Comparison of ENCODE assay signal across 9 mouse cellular contexts in genomic region chr4:82306045-82306444, GRCm38 (mm10).
DNase-seq lines count a peak whose midpoint lies in the region; ATAC-seq and TF ChIP-seq lines count a peak whose summit lies in the region.
"Had no signal": no experiment of that assay in that cellular context is flagged by ENCODE, and none has a peak within 500 bp of the region (broad histone marks: within the 10 kb centered on the region; RNA-seq: fewer than 3 reads in every experiment).

No protein-coding gene starts in this region.

- H3K9me3 ChIP-seq in intestine, embryonic 14.5 days (ENCODE audit: control insufficient read depth, low read length), result no peaks in the 10 kb centered on the region
- H3K9me3 ChIP-seq in intestine, postnatal 0 days (ENCODE audit: control insufficient read depth), result no peaks in the 10 kb centered on the region
- no peaks in the 10 kb centered on the region for H3K9me3 ChIP-seq in midbrain, embryonic 13.5 days
- no peaks in the 10 kb centered on the region for H3K9me3 ChIP-seq in midbrain, embryonic 15.5 days
- no peaks in the 10 kb centered on the region for H3K9me3 ChIP-seq in intestine, embryonic 15.5 days
- H3K9me3 ChIP-seq in stomach, postnatal 0 days (ENCODE audit: control insufficient read depth, low read length), result no peaks in the 10 kb centered on the region

- DNase-seq in intestine, embryonic 14.5 days (ENCODE audit: low spot score), result no peak
- DNase-seq in stomach, postnatal 0 days (ENCODE audit: low spot score), result no peak
- no peak for DNase-seq in retina, embryonic 14.5 days (ENCODE audit: low spot score)
- DNase-seq: cerebellum, postnatal 36 days; liver, postnatal 0 days had no signal

- peaks cover 46% of the 10 kb centered on the region for H3K4me1 ChIP-seq in intestine, embryonic 14.5 days (replicated peaks; ENCODE audit: control insufficient read depth, insufficient read depth, low read length)
- H3K4me1 ChIP-seq in intestine, postnatal 0 days (replicated peaks; ENCODE audit: control insufficient read depth, insufficient read depth, low read length), result no peaks in the 10 kb centered on the region
- peaks cover 49% of the 10 kb centered on the region for H3K4me1 ChIP-seq in midbrain, embryonic 13.5 days (replicated peaks)
- peaks cover 13% of the 10 kb centered on the region; the same call in 1 of the 2 replicates for H3K4me1 ChIP-seq in midbrain, embryonic 15.5 days
- peaks cover 12% of the 10 kb centered on the region for H3K4me1 ChIP-seq in intestine, embryonic 15.5 days (replicated peaks)
- H3K4me1 ChIP-seq in stomach, postnatal 0 days (replicated peaks; ENCODE audit: control insufficient read depth, insufficient read depth), result no peaks in the 10 kb centered on the region

- 19% methylated on average over 6 of the region's 6 CpGs for WGBS in intestine, embryonic 14.5 days
- 59% methylated on average over 6 of the region's 6 CpGs for WGBS in intestine, postnatal 0 days
- 76% methylated on average over 6 of the region's 6 CpGs for WGBS in midbrain, embryonic 13.5 days
- 73% methylated on average over 6 of the region's 6 CpGs for WGBS in midbrain, embryonic 15.5 days
- WGBS in intestine, embryonic 15.5 days, result 38% methylated on average over 6 of the region's 6 CpGs
- WGBS in stomach, postnatal 0 days, result 22% methylated on average over 6 of the region's 6 CpGs

- no peaks in the 10 kb centered on the region for H3K27me3 ChIP-seq in intestine, embryonic 14.5 days (replicated peaks; ENCODE audit: control insufficient read depth, insufficient read depth, low read length)
- H3K27me3 ChIP-seq in intestine, postnatal 0 days (replicated peaks; ENCODE audit: control insufficient read depth, insufficient read depth, low read length), result no peaks in the 10 kb centered on the region
- H3K27me3 ChIP-seq in midbrain, embryonic 13.5 days, result no peaks in the 10 kb centered on the region
- H3K27me3 ChIP-seq in midbrain, embryonic 15.5 days (replicated peaks), result no peaks in the 10 kb centered on the region
- no peaks in the 10 kb centered on the region for H3K27me3 ChIP-seq in intestine, embryonic 15.5 days (replicated peaks)
- H3K27me3 ChIP-seq in stomach, postnatal 0 days (ENCODE audit: control insufficient read depth, insufficient read depth, low read length), result no peaks in the 10 kb centered on the region

- TF ChIP-seq EP300 in stomach, postnatal 0 days (optimal IDR thresholded peaks at IDR 0.05), result no peak

- H3K27ac ChIP-seq in intestine, embryonic 14.5 days (ENCODE audit: low read depth), result peak overlapping the region; percentile 93
- no peak overlapping the region for H3K27ac ChIP-seq in intestine, postnatal 0 days (ENCODE audit: low read depth, low read length)
- 0 out of 2 replicates have a peak overlapping the region, but pooled peaks have one; percentile 10 for H3K27ac ChIP-seq in midbrain, embryonic 13.5 days
- H3K27ac ChIP-seq in midbrain, embryonic 15.5 days, result no peak overlapping the region
- H3K27ac ChIP-seq in intestine, embryonic 15.5 days, result peak overlapping the region; percentile 55
- H3K27ac ChIP-seq in stomach, postnatal 0 days (replicated peaks), result peak overlapping the region; percentile 35; the same call in 1 of the 2 replicates

- no peak overlapping the region for H3K4me2 ChIP-seq in intestine, embryonic 14.5 days (ENCODE audit: low read length)
- no peak overlapping the region for H3K4me2 ChIP-seq in intestine, postnatal 0 days (replicated peaks; ENCODE audit: low read depth)
- no peak overlapping the region for H3K4me2 ChIP-seq in midbrain, embryonic 13.5 days (replicated peaks)
- no peak overlapping the region for H3K4me2 ChIP-seq in midbrain, embryonic 15.5 days
- H3K4me2 ChIP-seq in intestine, embryonic 15.5 days (replicated peaks), result no peak overlapping the region
- H3K4me2 ChIP-seq in stomach, postnatal 0 days (replicated peaks; ENCODE audit: low read depth), result no peak overlapping the region

- H3K36me3 ChIP-seq in intestine, embryonic 14.5 days (ENCODE audit: control insufficient read depth, insufficient read depth, low read length), result peaks cover 25% of the 10 kb centered on the region
- H3K36me3 ChIP-seq in intestine, postnatal 0 days (ENCODE audit: control insufficient read depth, insufficient read depth), result peaks cover 5% of the 10 kb centered on the region; the same call in 1 of the 2 replicates
- peaks cover 8% of the 10 kb centered on the region; the same call in 1 of the 2 replicates for H3K36me3 ChIP-seq in midbrain, embryonic 13.5 days
- H3K36me3 ChIP-seq in midbrain, embryonic 15.5 days (replicated peaks), result no peaks in the 10 kb centered on the region
- H3K36me3 ChIP-seq in intestine, embryonic 15.5 days, result no peaks in the 10 kb centered on the region
- no peaks in the 10 kb centered on the region for H3K36me3 ChIP-seq in stomach, postnatal 0 days (ENCODE audit: control insufficient read depth, insufficient read depth, low read length)

- no peak for TF ChIP-seq CTCF in intestine, postnatal 0 days (IDR thresholded peaks at IDR 0.05; ENCODE audit: low read depth)
- TF ChIP-seq CTCF in stomach, postnatal 0 days (IDR thresholded peaks at IDR 0.05; ENCODE audit: low read depth), result no peak

- ATAC-seq in intestine, embryonic 14.5 days (replicated peaks; ENCODE audit: low FRiP score, low TSS enrichment, low read depth), result no peak
- no peak for ATAC-seq in intestine, postnatal 0 days
- ATAC-seq in midbrain, embryonic 13.5 days, result no peak
- ATAC-seq in midbrain, embryonic 15.5 days (replicated peaks), result no peak
- ATAC-seq in intestine, embryonic 15.5 days, result no peak
- no peak for ATAC-seq in stomach, postnatal 0 days (ENCODE audit: low FRiP score, low TSS enrichment)
- ATAC-seq: liver, postnatal 0 days had no signal

- H3K9ac ChIP-seq in intestine, embryonic 14.5 days (ENCODE audit: low read length), result no peak overlapping the region
- no peak overlapping the region for H3K9ac ChIP-seq in intestine, postnatal 0 days (ENCODE audit: low read depth, low read length)
- H3K9ac ChIP-seq in midbrain, embryonic 13.5 days (replicated peaks), result no peak overlapping the region
- no peak overlapping the region for H3K9ac ChIP-seq in midbrain, embryonic 15.5 days
- H3K9ac ChIP-seq in intestine, embryonic 15.5 days, result no peak overlapping the region
- no peak overlapping the region for H3K9ac ChIP-seq in stomach, postnatal 0 days (ENCODE audit: low read length)
- H3K9ac ChIP-seq: liver, postnatal 0 days had no signal

- no peak overlapping the region for H3K4me3 ChIP-seq in intestine, embryonic 14.5 days (ENCODE audit: low read depth, low read length)
- H3K4me3 ChIP-seq in intestine, postnatal 0 days (ENCODE audit: low read depth, low read length), result no peak overlapping the region
- H3K4me3 ChIP-seq in midbrain, embryonic 13.5 days (replicated peaks), result no peak overlapping the region
- no peak overlapping the region for H3K4me3 ChIP-seq in midbrain, embryonic 15.5 days
- no peak overlapping the region for H3K4me3 ChIP-seq in intestine, embryonic 15.5 days (replicated peaks)
- no peak overlapping the region for H3K4me3 ChIP-seq in stomach, postnatal 0 days (ENCODE audit: low read depth, low read length)

Comparison
In these comparisons a context has a peak if more than half of its experiments do, and no peak if none do; other contexts are left out.
1. H3K27ac ChIP-seq: peak in intestine, embryonic 14.5 days (single experiment), midbrain, embryonic 13.5 days (single experiment), intestine, embryonic 15.5 days (single experiment) and stomach, postnatal 0 days (single experiment); none in intestine, postnatal 0 days (single experiment) and midbrain, embryonic 15.5 days (single experiment).